Mouse (Mus musculus) urinary bladder, adult 2 months (tissue): Measurements from ENCODE around the gene Tnrc6b. TPM values are rescaled to one million over a fixed set of nuclear protein-coding genes. Genes with fewer than 3 reads are reported as not detected.
"Not testable (repeated sequence)": the region's sequence is repeated elsewhere in the genome, so short reads cannot be mapped to it uniquely, and the experiment has no call there.

Experiments
- DNase-seq: peaks from one replicate; pipeline ENCODE4 v3.0.0; 2022; ENCODE audit warnings: low spot score
- polyA plus RNA-seq: library from polyadenylated mRNA; depleted of rRNA; stranded (reverse); fragments of >200 nt; gene quantifications from 2 replicates; pipeline ENCODE4 v1.2.3, GENCODE M21; 2012

Gene Tnrc6b
- polyA plus RNA-seq, 1 experiment = 7.8 TPM

- DNase-seq = no peak
These were observed 133.8 kb downstream of the Tnrc6b start for GRCm38 (mm10) chr15:80844926-80845325.

DNA sequence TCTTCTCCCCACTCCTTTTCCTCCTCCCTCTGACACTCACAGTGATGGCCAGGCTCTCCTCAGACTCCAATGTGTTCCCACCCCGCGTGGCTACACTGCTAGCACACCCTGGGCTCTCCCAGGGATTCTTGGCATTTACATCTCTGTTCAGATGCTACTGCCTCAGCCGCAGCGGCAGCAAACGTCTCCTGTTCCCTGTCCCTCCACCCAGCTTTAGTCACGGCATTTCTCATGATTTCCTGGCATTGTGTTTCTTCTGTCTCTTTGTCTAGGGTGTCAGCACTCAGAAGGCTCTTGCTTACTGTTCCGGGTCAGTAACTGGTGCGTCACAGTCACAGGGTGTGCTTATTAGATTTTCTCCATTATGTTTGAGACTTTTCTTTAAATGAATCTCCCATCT lies 138.9 kb downstream of the Tnrc6b start:
- no peak for DNase-seq

DNA sequence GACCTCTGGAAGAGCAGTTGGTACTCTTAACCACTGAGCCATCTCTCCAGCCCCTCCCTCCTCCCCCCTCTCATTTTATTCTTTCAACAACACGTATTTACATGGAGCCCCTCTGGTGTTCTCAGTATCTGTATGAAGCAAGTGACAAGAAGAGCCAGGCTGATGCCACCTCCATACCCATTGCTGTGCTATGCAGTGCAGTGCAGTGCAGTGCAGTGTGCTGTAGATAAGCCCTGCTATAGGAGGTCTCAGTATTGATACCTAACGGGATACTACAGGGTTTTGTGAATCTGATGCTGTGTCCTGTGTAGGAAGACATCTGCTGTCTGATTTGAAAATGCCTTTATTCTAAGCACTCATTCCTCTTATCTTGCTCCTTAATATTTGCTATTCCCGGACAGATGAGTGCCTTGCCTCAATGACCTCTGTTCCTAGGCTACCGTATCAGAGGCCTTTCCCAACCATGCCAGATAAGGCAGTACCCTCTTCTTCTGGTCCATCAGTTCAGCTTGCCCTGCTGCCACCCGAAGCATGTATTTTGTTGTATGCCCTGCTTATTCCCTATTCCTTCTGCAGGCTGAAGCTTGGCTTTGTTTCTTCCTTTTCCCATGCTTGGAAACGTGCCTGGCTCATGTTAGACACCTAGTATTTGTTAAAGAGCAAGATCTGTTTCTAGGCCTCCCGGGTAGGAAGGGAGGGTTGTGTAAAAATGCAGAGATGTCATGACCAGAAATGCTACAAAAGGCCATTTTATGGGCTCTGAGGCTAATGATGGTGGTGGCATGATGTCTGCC lies 139.8 kb downstream of the Tnrc6b start:
- DNase-seq = no peak

GRCm38 (mm10) chr15:80852122-80852521 lies 141.0 kb downstream of the Tnrc6b start:
- DNase-seq = no peak

- DNase-seq = not testable (repeated sequence)
These were observed 141.4 kb downstream of the Tnrc6b start for GRCm38 (mm10) chr15:80852527-80852926.

DNA sequence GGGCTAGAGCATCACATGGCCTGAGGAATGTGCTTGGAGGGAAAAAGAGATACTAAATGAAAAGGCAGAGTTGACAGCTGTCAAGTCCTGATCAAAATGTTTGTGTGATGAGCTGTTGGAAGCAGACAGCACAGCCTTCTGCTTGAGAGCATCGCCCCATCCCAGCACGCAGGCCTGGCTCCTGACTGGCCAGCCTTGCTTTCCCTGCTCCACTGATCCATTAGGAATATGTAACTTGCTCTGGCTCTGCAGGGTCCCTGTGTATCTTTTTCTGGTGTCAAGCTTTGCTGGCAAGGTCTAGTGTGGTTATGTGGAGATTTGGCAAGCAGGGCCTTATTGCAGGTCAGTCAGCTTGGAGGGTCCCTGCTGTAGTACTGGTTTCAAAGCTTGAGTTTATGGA lies 148.3 kb downstream of the Tnrc6b start:
- DNase-seq = no peak

GRCm38 (mm10) chr15:80861302-80861701 lies 150.2 kb downstream of the Tnrc6b start:
- DNase-seq = no peak

- no peak for DNase-seq
These were observed 150.9 kb downstream of the Tnrc6b start for GRCm38 (mm10) chr15:80862027-80862426.

DNA sequence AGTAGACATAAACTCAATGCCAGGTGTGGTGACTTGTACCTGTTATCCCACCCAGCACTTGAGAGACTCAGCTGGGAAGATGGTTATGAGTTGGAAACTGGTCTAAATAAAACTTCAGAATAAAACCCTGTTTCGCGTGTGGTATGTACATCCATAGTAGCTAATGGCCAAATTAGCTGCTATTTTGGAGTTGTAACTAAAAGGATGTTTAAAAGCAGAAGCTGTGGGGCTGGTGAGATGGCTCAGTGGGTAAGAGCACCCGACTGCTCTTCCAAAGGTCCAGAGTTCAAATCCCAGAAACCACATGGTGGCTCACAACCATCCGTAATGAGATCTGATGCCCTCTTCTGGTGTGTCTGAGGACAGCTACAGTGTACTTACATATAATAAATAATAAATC lies 157.5 kb downstream of the Tnrc6b start:
- DNase-seq = not testable (repeated sequence)

DNA sequence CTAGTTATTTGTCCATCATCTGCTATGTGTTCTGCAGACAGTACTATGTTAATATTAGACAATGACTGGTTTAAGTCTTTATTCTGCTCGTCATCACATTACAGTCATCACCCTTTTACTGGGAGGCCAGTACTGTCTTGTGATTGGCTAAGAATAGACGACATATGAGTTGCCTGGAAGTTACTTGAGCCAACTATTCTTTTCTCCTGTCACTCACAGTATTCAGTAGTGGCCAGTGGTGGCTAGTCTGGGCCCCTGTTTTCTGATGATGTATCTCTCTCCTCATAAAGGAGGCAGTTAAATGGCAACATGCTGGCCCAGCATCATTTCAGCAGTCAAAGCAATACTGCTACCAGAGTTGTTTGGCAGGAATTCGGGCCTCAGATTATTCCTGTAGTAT lies 163.6 kb downstream of the Tnrc6b start:
- no peak for DNase-seq

- DNase-seq = no peak
These were observed 165.1 kb downstream of the Tnrc6b start for GRCm38 (mm10) chr15:80876231-80876630.

- no peak for DNase-seq
These were observed 173.0 kb downstream of the Tnrc6b start for GRCm38 (mm10) chr15:80884095-80884494.

- no peak for DNase-seq
These were observed 175.4 kb downstream of the Tnrc6b start for GRCm38 (mm10) chr15:80886361-80887156.

DNA sequence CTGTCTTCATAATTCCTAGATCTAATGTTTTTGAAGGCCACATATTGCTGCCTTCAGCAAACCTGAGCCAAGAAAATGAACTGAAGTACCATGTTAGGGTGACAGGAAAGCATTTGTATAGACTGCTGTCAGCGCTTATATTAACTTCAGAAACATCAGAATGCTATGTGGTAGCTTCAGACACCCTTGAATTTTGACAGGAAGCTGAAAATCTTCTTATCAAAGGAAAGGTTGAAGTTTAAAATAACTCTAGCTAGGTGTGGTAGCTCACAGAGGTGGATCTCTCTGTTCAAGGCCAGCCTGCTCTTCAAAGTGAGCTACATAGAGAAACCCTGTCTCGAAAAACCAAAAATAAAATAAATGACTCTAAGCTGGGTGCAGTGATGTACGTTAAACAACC lies 181.2 kb downstream of the Tnrc6b start:
- DNase-seq = no peak

DNA sequence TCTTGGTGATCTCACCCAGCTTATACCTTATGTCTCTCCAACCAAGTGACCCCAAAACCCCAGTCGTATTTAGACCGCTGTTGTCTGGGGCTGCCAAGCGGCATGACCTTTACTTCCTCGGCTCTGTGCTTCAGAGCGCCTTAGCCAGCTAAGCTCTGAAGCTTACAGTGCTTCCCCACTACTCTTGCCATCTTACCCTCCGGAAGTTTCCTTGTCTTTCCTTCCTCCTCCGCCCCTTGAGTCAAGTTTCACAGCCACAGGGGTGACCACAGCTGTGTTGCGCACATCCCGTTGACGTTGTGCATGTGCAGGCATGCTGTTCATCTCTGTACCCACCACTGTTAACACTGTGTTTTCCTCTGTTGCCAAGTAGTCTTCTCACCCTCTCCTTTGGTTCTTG lies 185.6 kb downstream of the Tnrc6b start:
- DNase-seq = no peak

GRCm38 (mm10) chr15:80897911-80898310 lies 186.8 kb downstream of the Tnrc6b start:
- no peak for DNase-seq

GRCm38 (mm10) chr15:80899806-80900205 lies 188.7 kb downstream of the Tnrc6b start:
- no peak for DNase-seq

- DNase-seq = no peak
These were observed 190.8 kb downstream of the Tnrc6b start for GRCm38 (mm10) chr15:80901806-80902513.

DNA sequence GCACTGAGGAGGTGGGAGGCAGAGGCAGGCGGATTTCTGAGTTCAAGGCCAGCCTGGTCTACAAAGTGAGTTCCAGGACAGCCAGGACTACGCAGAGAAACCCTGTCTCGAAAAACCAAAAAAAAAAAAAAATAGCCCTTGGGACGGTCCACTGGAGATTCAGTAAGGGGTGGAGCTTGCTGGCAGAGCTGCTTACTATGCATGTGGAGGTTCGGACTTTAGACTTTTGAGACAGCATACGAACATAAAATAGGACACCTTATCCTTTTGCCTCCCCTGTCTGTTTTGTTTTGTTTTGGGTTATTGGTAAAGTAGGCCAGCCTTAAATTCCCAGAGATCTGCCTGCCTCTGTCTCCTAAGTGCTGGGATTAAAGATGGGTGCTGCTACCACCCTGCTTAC lies 193.7 kb downstream of the Tnrc6b start:
- not testable (repeated sequence) for DNase-seq

DNA sequence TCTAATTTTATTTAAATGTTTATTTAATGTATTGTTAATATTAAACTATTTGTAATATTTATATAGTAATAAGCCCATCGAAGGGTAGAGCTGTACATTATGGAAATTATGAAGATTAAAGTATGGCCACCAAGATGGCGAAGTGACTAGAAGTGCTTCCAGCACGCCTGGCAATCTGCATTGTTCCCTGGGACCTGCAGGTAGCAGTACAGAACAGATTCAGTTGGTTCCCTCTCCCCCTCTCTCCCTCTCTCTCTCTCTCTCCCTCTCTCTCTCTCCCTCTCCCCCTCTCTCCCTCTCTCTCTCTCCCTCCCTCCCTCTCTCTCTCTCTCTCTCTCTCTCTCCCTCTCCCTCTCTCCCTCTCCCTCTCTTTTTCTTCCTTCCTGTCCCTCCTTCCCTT lies 199.1 kb downstream of the Tnrc6b start:
- no peak for DNase-seq

DNA sequence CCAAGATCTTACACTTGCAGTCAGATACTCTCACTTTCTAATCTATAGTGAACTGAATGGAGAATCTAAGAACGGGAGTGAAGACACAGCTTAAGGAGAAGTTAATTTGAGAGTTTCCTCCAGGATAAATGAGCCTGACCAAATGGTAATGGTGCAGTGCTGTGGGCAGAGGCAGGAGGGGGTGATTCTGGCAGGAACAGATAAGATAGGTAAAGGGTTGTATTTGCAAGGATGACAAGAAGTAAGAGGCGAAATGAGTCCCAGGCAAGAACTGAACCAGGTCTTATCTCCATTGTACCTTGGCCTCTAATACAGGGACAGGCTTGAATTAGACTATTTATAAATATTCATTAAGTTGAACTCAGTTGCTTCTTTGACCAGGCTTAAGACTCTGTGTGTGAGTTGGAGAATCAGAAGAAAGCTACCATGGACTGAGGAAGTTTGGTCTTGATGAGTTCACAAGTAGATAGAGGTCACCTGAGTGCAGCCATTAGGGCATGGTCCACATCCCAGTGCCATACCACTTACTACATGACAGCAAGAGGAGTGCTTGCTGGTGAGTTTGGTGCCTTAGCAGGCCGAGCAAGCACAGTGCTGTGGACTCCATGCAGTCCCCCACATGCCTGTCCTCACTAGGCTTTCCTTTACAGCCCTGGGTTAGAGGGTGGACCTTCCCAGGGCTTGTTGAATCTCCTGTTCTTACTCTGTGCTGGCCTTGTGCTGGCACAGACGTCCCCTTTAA lies 199.8 kb downstream of the Tnrc6b start:
- no peak for DNase-seq

GRCm38 (mm10) chr15:80912175-80912574 lies 201.1 kb downstream of the Tnrc6b start:
- no peak for DNase-seq
